Mouse (Mus musculus) MEL (cell line): ENCODE data around the gene Limch1.

Experiments
- CTCF ChIP-seq, 3 experiments: IDR thresholded peaks in 2 of 3; conservative IDR thresholded peaks in 1 of 3; 2 replicates each; pipeline ENCODE4 v1.5.1; 2011 to 2012; ENCODE audit warnings: low read length in 3 of 3, low read depth in 2 of 3, mild to moderate bottlenecking in 2 of 3, improper control_type of control experiment in 1 of 3, inconsistent platforms in 1 of 3, mixed read lengths in 1 of 3, moderate library complexity in 1 of 3; ENCODE audit not compliant: control insufficient read depth in 1 of 3, insufficient read depth in 1 of 3, poor library complexity in 1 of 3, severe bottlenecking in 1 of 3
- ETS1 ChIP-seq: IDR thresholded peaks from 2 replicates; pipeline ENCODE4 v1.6.1; 2012; ENCODE audit warnings: low read depth, mild to moderate bottlenecking, inconsistent platforms, low read length, improper control_type of control experiment, moderate library complexity
- GATA1 ChIP-seq: IDR thresholded peaks from 2 replicates; pipeline ENCODE4 v1.6.1; 2011; ENCODE audit warnings: low read depth, low read length, improper control_type of control experiment
- MYC ChIP-seq: IDR thresholded peaks from 2 replicates; pipeline ENCODE4 v1.6.1; 2011; ENCODE audit warnings: low read depth, mild to moderate bottlenecking, low read length, improper control_type of control experiment, moderate library complexity

DNA sequence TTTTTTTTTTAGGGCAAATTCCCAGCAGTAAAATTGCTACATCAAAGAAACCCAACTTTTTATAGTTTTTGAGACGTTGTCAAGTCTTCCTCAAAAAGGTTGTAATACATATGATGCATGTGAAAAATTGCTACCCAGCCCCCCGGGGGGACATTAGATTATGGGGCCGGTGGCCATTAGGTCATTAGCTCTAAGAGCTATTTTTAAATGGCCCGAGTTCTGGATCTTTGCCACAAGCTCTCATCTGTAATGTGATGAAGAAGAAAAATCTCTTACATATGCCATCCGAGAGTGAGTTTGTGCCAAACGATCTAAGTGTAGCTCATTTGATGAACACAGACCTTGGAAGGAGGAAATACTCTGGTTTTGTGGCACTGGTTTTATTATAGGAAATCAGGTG is 183.7 kb downstream of the Limch1 start:
- TF ChIP-seq MYC (no peak), ETS1 (no peak), GATA1 (no peak), CTCF (IDR thresholded peaks at IDR 0.05 in 2 of 3, conservative IDR thresholded peaks at IDR 0.05 in 1 of 3; ENCODE audit: control insufficient read depth in 1 of 3, insufficient read depth in 1 of 3, low read depth in 2 of 3, low read length in 3 of 3, poor library complexity in 1 of 3, severe bottlenecking in 1 of 3) (no peak)
